Mouse (Mus musculus) CH12.LX (cell line): ENCODE measurements around the gene Ankrd27. TPM values are rescaled to one million over a fixed set of nuclear protein-coding genes. Genes with fewer than 3 reads are reported as not detected.

Experiments used
- DNase-seq: peaks from one replicate; pipeline ENCODE4 v3.0.0-alpha.2; 2013; ENCODE audit errors: extremely low read depth
- H3K27ac ChIP-seq: 2 replicates; pipeline ENCODE4 v1.5.1; 2012; ENCODE audit warnings: low read depth, mild to moderate bottlenecking, control low read depth, moderate library complexity; ENCODE audit not compliant: insufficient read depth
- H3K27me3 ChIP-seq: replicated peaks from 2 replicates; pipeline ENCODE3; 2012; ENCODE audit warnings: inconsistent platforms
- H3K36me3 ChIP-seq, 2 experiments: replicated peaks in 1 of 2; 2 replicates each; pipeline versions ENCODE3 to v1.6.1; 2012; ENCODE audit warnings: inconsistent platforms in 1 of 2, low read length in 1 of 2, mild to moderate bottlenecking in 1 of 2, mixed read lengths in 1 of 2, moderate library complexity in 1 of 2; ENCODE audit not compliant: control insufficient read depth in 1 of 2, insufficient read depth in 1 of 2
- H3K4me1 ChIP-seq, 2 experiments: 2 replicates each; pipeline ENCODE4 v1.6.1; 2012; ENCODE audit warnings: inconsistent platforms in 1 of 2, moderate library complexity in 1 of 2; ENCODE audit not compliant: insufficient read depth in 2 of 2, control insufficient read depth in 1 of 2
- H3K4me2 ChIP-seq: 2 replicates; pipeline ENCODE4 v1.6.1; 2012; ENCODE audit warnings: low read depth, mild to moderate bottlenecking, control low read depth; ENCODE audit not compliant: poor library complexity, insufficient read depth, severe bottlenecking
- H3K4me3 ChIP-seq, 3 experiments: fragments of 150-350 bp in 1 of 3; sonication (generic) in 1 of 3; replicated peaks in 1 of 3; 2 replicates each; pipeline versions ENCODE3 to v1.5.1; 2011 to 2012; ENCODE audit warnings: low read depth in 2 of 3, low read length in 2 of 3, mild to moderate bottlenecking in 2 of 3, moderate library complexity in 2 of 3, control low read depth in 1 of 3, improper control_type of control experiment in 1 of 3, inconsistent platforms in 1 of 3, mixed read lengths in 1 of 3; ENCODE audit not compliant: poor library complexity in 1 of 3
- H3K79me2 ChIP-seq: replicated peaks from 2 replicates; pipeline ENCODE4 v1.6.1; 2012; ENCODE audit warnings: mild to moderate bottlenecking, moderate library complexity; ENCODE audit not compliant: control insufficient read depth, poor library complexity, insufficient read depth, severe bottlenecking; ENCODE audit errors: extremely low read depth
- H3K9ac ChIP-seq: 2 replicates; pipeline ENCODE4 v1.6.1; 2012; ENCODE audit warnings: low read depth, mild to moderate bottlenecking, control low read depth, moderate library complexity; ENCODE audit not compliant: insufficient read depth
- H3K9me3 ChIP-seq: replicated peaks from 2 replicates; pipeline ENCODE3; 2012; ENCODE audit warnings: low read length, inconsistent platforms, mixed read lengths
- CHD2 ChIP-seq: IDR thresholded peaks from 2 replicates; pipeline ENCODE4 v1.6.1; 2011; ENCODE audit warnings: low read length, improper control_type of control experiment
- CTCF ChIP-seq, 2 experiments: IDR thresholded peaks in 1 of 2; conservative IDR thresholded peaks in 1 of 2; 2 replicates each; pipeline ENCODE4 v1.5.1; 2011 to 2012; ENCODE audit warnings: low read depth in 2 of 2, low read length in 2 of 2, improper control_type of control experiment in 1 of 2, inconsistent platforms in 1 of 2, mild to moderate bottlenecking in 1 of 2, moderate library complexity in 1 of 2
- ELF1 ChIP-seq: IDR thresholded peaks from 2 replicates; pipeline ENCODE4 v1.6.1; 2014; ENCODE audit warnings: low read depth, mild to moderate bottlenecking, inconsistent platforms, low read length, improper control_type of control experiment
- EP300 ChIP-seq: IDR thresholded peaks from 2 replicates; pipeline ENCODE4 v1.6.1; 2011; ENCODE audit warnings: low read length, improper control_type of control experiment
- GABPA ChIP-seq: IDR thresholded peaks from 2 replicates; pipeline ENCODE4 v1.6.1; 2012; ENCODE audit warnings: low read depth, low read length, improper control_type of control experiment, inconsistent platforms; ENCODE audit not compliant: insufficient replicate concordance
- HCFC1 ChIP-seq: IDR thresholded peaks from 2 replicates; pipeline ENCODE4 v1.6.1; 2012; ENCODE audit warnings: low read depth, mild to moderate bottlenecking, inconsistent platforms, low read length, improper control_type of control experiment
- IRF4 ChIP-seq: IDR thresholded peaks from 2 replicates; pipeline ENCODE4 v1.6.1; 2014; ENCODE audit warnings: low read depth, mild to moderate bottlenecking, inconsistent platforms, low read length, improper control_type of control experiment
- KAT2A ChIP-seq: IDR thresholded peaks from 2 replicates; pipeline ENCODE4 v1.6.1; 2012; ENCODE audit warnings: low read length, improper control_type of control experiment, inconsistent platforms; ENCODE audit not compliant: insufficient replicate concordance
- MAX ChIP-seq: IDR thresholded peaks from 2 replicates; pipeline ENCODE4 v1.6.1; 2011; ENCODE audit warnings: low read length, improper control_type of control experiment
- MAZ ChIP-seq: IDR thresholded peaks from 2 replicates; pipeline ENCODE4 v1.6.1; 2012; ENCODE audit warnings: low read depth, mild to moderate bottlenecking, inconsistent platforms, low read length, improper control_type of control experiment, moderate library complexity
- MEF2A ChIP-seq: IDR thresholded peaks from 2 replicates; pipeline ENCODE4 v1.6.1; 2014; ENCODE audit warnings: low read depth, mild to moderate bottlenecking, inconsistent platforms, low read length, improper control_type of control experiment, borderline replicate concordance
- MXI1 ChIP-seq: IDR thresholded peaks from 2 replicates; pipeline ENCODE4 v1.6.1; 2011; ENCODE audit warnings: mild to moderate bottlenecking, low read depth, low read length, improper control_type of control experiment
- MYC ChIP-seq: IDR thresholded peaks from 2 replicates; pipeline ENCODE4 v1.6.1; 2011; ENCODE audit warnings: low read depth, mild to moderate bottlenecking, improper control_type of control experiment, low read length
- NELFE ChIP-seq: IDR thresholded peaks from 2 replicates; pipeline ENCODE4 v1.6.1; 2011; ENCODE audit warnings: low read depth, low read length, improper control_type of control experiment
- NRF1 ChIP-seq: IDR thresholded peaks from 2 replicates; pipeline ENCODE4 v1.6.1; 2014; ENCODE audit warnings: low read depth, mild to moderate bottlenecking, inconsistent platforms, low read length, improper control_type of control experiment, moderate library complexity
- POLR2A ChIP-seq: IDR thresholded peaks from 2 replicates; pipeline ENCODE4 v1.6.1; 2011; ENCODE audit warnings: low read depth, mild to moderate bottlenecking, improper control_type of control experiment, low read length
- SMC3 ChIP-seq: IDR thresholded peaks from 2 replicates; pipeline ENCODE4 v1.6.1; 2011; ENCODE audit warnings: low read depth, low read length, improper control_type of control experiment
- TBP ChIP-seq: conservative IDR thresholded peaks from 2 replicates; pipeline ENCODE4 v1.6.1; 2011; ENCODE audit warnings: low read depth, low read length, improper control_type of control experiment
- TCF12 ChIP-seq: IDR thresholded peaks from 2 replicates; pipeline ENCODE4 v1.6.1; 2014; ENCODE audit warnings: low read depth, mild to moderate bottlenecking, inconsistent platforms, low read length, improper control_type of control experiment
- UBTF ChIP-seq: IDR thresholded peaks from 2 replicates; pipeline ENCODE4 v1.6.1; 2012; ENCODE audit warnings: low read depth, mild to moderate bottlenecking, inconsistent platforms, low read length, improper control_type of control experiment, moderate library complexity
- USF2 ChIP-seq: conservative IDR thresholded peaks from 2 replicates; pipeline ENCODE4 v1.6.1; 2011; ENCODE audit warnings: low read depth, low read length, improper control_type of control experiment
- ZMIZ1 ChIP-seq: IDR thresholded peaks from 2 replicates; pipeline ENCODE4 v1.6.1; 2012; ENCODE audit warnings: low read depth, mild to moderate bottlenecking, inconsistent platforms, low read length, improper control_type of control experiment
- dilution Hi-C: fragments of 300-500 bp; cut with MboI; formaldehyde crosslinking; loops from 2 replicates; pipeline ENCODE4 v1.14.3; 2020; ENCODE audit warnings: low sequenced_read_pairs; ENCODE audit not compliant: extremely low pct_unique_long_range_greater_than_20kb, extremely low pct_ligation_motif_present
- in situ Hi-C: fragments of 300-500 bp; cut with MboI; formaldehyde crosslinking; loops from 3 replicates; pipeline ENCODE4 v1.14.3; 2019; ENCODE audit warnings: low sequenced_read_pairs, low pct_ligation_motif_present, low pct_unique_long_range_greater_than_20kb, mixed read lengths
- polyA plus RNA-seq: library from polyadenylated mRNA; unstranded; fragments of >175 nt; gene quantifications from 2 replicates; pipeline ENCODE4 v1.2.1, GENCODE M21; 2012; ENCODE audit warnings: low read depth; ENCODE audit not compliant: insufficient read length
- total RNA-seq, 2 experiments: library from RNA; depleted of rRNA; stranded (reverse); fragments of 300-350 nt in 1 of 2; fragments of >200 nt in 1 of 2; gene quantifications; 2 replicates each; pipeline ENCODE4 v1.2.3; 2012 to 2014

Ankrd27 gene
- total RNA-seq (2012; rRNA removed): 44.4 and 49.1 TPM in 2 replicates
- total RNA-seq (2014; rRNA removed): 33.4 and 39.0 TPM in 2 replicates
- polyA plus RNA-seq: 38.6 and 39.7 TPM in 2 replicates

DNA sequence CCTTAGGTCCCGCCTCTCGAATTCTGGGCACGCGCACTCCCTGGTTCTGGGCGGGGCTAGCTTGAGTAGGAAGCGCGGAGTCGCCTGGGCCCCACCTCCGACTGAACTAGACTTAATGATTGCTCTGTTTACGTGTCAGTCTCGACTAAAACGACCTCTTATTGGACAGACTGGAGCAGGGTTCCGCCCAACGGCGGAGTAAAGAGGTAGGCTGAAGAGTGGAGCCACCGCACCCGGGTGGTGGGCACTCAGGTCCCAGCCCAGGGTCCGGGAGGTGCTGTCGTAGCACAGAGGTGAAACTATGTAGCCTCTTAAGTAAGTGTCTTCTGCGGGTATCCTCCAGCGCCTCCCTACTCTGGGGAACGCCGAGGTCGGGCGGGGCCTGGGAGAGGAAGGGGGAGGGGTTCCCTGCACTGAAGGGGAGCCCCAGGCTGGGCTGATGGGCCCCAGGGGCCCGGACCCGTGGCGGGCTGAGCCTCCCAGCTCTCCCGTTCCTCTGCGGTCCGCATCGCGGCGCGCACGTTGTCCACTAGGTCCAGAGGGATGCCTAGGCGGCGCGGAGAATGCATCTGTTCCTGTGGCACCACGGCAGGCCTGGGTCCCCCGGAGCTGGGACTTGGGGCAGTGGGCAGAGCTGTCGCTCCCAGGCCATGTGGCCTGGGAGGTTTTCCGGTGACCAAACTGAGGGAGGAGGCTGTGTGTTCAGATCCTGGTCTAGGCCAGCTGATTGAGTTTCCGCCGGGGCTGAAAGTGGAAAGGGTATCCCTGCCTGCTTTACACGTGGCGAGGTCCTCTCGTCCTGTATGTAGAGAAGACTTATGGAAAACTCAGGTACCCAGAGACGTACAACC is at the start of gene Ankrd27:
TSS of gene Ankrd27 (plus strand) at position 190 of the 851 bp plus-strand sequence.
- dilution Hi-C loops: no loop called here

DNA sequence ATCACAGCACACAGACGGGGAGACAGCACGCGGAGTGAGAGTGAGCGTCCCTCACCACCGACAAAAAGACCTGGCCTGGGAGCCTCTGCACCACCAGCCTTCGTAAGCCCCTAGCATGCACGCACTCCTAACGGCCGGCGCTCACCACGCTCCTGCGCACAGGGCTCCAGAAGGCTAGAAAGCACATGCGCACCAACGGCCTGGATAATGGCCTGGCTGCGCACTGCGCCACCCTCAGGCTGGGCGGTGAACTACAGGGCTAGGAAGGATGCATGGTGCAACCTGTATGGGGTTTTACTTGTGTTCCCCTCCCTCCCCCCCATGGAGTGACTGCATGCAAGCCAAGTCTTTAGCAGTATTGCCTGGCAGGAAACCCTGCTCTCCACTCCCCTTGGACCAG is 48.5 kb upstream of the Ankrd27 start, which contains the start of gene Tdrd12:
TSS of gene Tdrd12 (minus strand) at position 184 of the 400 bp plus-strand sequence.
- no peak within 1 kb of the TSS for H3K9ac ChIP-seq
- dilution Hi-C loops: no loop called here
- peak; percentile 18 for DNase-seq

More for the DNA sequence above, at the start of gene Ankrd27:
- DNase-seq: peak; percentile 97
- TF ChIP-seq MXI1 (0 out of 2 replicates have a peak, but pooled peaks have one; percentile 38), CHD2 (peak; percentile 92), GABPA (no peak), SMC3 (no peak), MEF2A (no peak), HCFC1 (0 out of 2 replicates have a peak, but pooled peaks have one; percentile 44), POLR2A (peak; percentile 94), KAT2A (no peak), NRF1 (peak; percentile 79), UBTF (peak; percentile 44; the same call in 1 of the 2 replicates), TCF12 (no peak), NELFE (peak; percentile 77), ZMIZ1 (0 out of 2 replicates have a peak, but pooled peaks have one; percentile 40), MAX (peak; percentile 61), USF2 (no peak), IRF4 (0 out of 2 replicates have a peak, but pooled peaks have one; percentile 18), EP300 (no peak), TBP (peak; percentile 88), MYC (peak; percentile 79), ELF1 (peak; percentile 95), MAZ (peak; percentile 50; the same call in 1 of the 2 replicates)
- H3K4me3 ChIP-seq: peak within 1 kb of the TSS; percentile 77 to 80 (median 79)
- peaks cover 8 to 34% of the 10 kb centered on the region in 2 experiments for H3K4me1 ChIP-seq
- peaks cover 0 to 12% of the 10 kb centered on the region in 2 experiments for H3K36me3 ChIP-seq
- H3K27ac ChIP-seq: no peak within 1 kb of the TSS
- in situ Hi-C loops: loop anchor here (5.0 kb wide), 1 partner anchor 41 kb away; no protein-coding TSS in a partner anchor
- peaks cover 4% of the 10 kb centered on the region; the same call in 1 of the 2 replicates for H3K79me2 ChIP-seq
- H3K9ac ChIP-seq: peak within 1 kb of the TSS; percentile 55
- peak within 1 kb of the TSS; percentile 89 for H3K4me2 ChIP-seq
- peaks cover 19% of the 10 kb centered on the region for H3K27me3 ChIP-seq
- peaks cover 4% of the 10 kb centered on the region for H3K9me3 ChIP-seq

More for the DNA sequence above, 48.5 kb upstream of the Ankrd27 start, which contains the start of gene Tdrd12:
- Histone ChIP-seq H3K4me3 (no peak within 1 kb of the TSS), H3K27me3 (no peaks in the 10 kb centered on the region), H3K79me2 (no peaks in the 10 kb centered on the region), H3K4me1 (peaks cover 0 to 6% of the 10 kb centered on the region in 2 experiments; a peak in 1 of 4 replicates), H3K9me3 (no peaks in the 10 kb centered on the region), H3K4me2 (no peak within 1 kb of the TSS), H3K27ac (no peak within 1 kb of the TSS)
- in situ Hi-C loops: no loop called here
- TF ChIP-seq IRF4: no peak
- peak; percentile 16 to 41; a peak in 2 of 4 replicates for TF ChIP-seq CTCF (conservative IDR thresholded peaks at IDR 0.05 in 1 of 2, IDR thresholded peaks at IDR 0.05 in 1 of 2; ENCODE audit: low read depth in 2 of 2, low read length in 2 of 2)
- TF ChIP-seq, all 38 proteins: peak for 1
- no peaks in the 10 kb centered on the region for H3K36me3 ChIP-seq
